Mouse (Mus musculus) forebrain, embryonic 16.5 days (tissue): ENCODE results near the gene E130311K13Rik. TPM values are rescaled to one million over a fixed set of nuclear protein-coding genes. Genes with fewer than 3 reads are reported as not detected.

ENCODE experiments used
- ATAC-seq: fragments of 200-750 bp; cut with Nextera tagmentation; 2 replicates; pipeline ENCODE4 v1.8.0; 2017; ENCODE audit warnings: mild to moderate bottlenecking, moderate library complexity
- H3K27ac ChIP-seq: fragments of 300-500 bp; sonication (generic); 2 replicates; pipeline ENCODE4 v1.5.1; 2014; ENCODE audit warnings: low read length, control low read depth
- H3K27me3 ChIP-seq: fragments of 300-500 bp; sonication (generic); replicated peaks from 2 replicates; pipeline ENCODE4 v1.6.1; 2014; ENCODE audit warnings: low read length; ENCODE audit not compliant: control insufficient read depth, insufficient read depth
- H3K36me3 ChIP-seq: fragments of 300-500 bp; sonication (generic); 2 replicates; pipeline ENCODE4 v1.6.1; 2014; ENCODE audit not compliant: control insufficient read depth, insufficient read depth
- H3K4me1 ChIP-seq: fragments of 300-500 bp; sonication (generic); replicated peaks from 2 replicates; pipeline ENCODE4 v1.6.1; 2014; ENCODE audit warnings: low read length; ENCODE audit not compliant: control insufficient read depth, insufficient read depth
- H3K4me2 ChIP-seq: fragments of 300-500 bp; sonication (generic); 2 replicates; pipeline ENCODE4 v1.6.1; 2014; ENCODE audit warnings: mild to moderate bottlenecking, low read length, control low read depth
- H3K4me3 ChIP-seq: fragments of 300-500 bp; sonication (generic); replicated peaks from 2 replicates; pipeline ENCODE4 v1.5.1; 2014; ENCODE audit warnings: mild to moderate bottlenecking, low read length, control low read depth
- H3K9ac ChIP-seq: fragments of 300-500 bp; sonication (generic); replicated peaks from 2 replicates; pipeline ENCODE4 v1.6.1; 2014; ENCODE audit warnings: low read depth, low read length, control low read depth
- H3K9me3 ChIP-seq: fragments of 300-500 bp; sonication (generic); 2 replicates; pipeline ENCODE4 v1.6.1; 2016; ENCODE audit warnings: low read length; ENCODE audit not compliant: control insufficient read depth
- WGBS: fragments of 180-500 bp; shearing (Covaris S2); extraction: QIAGEN DNeasy Blood & Tissue Kit; methylation state at CpG from one replicate; pipeline ENCODE4 v1.1.7; 2014; 5-methylcytosine and 5-hydroxymethylcytosine counted together
- polyA plus RNA-seq: library from polyadenylated mRNA; unstranded; fragments of >200 nt; fragmentation: Nextera tagmentation; extraction: Ambion mirVana; gene quantifications from 2 replicates; pipeline ENCODE4 v1.2.1, GENCODE M21; 2015

Gene E130311K13Rik
- polyA plus RNA-seq, 1 experiment from 2014 or later: 7.5 TPM

DNA sequence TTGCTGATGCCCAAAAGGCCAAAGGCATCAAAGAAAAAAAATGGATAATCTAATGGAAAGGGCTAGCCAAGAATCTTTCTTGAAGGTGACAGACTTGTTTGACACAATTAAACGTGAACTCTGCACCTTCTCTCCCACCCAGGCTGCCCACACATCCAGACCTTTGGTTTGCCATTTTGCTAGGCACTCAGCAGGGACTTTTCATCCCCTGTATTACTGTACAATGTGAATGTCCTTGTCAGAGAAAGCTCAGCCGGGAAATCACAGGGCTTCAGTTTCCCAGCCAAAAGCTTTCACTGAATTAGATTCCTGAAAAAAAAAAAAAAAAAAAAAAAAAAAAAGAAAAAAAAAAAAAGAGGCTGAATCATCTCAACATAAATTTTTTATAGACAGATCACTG is 64.2 kb downstream of the E130311K13Rik start:
- no peak overlapping the region for H3K27ac ChIP-seq
- 20% methylated on average over 2 of the region's 2 CpGs for WGBS
- H3K9me3 ChIP-seq: no peaks in the 10 kb centered on the region
- peak; percentile 41 for ATAC-seq
- no peaks in the 10 kb centered on the region for H3K27me3 ChIP-seq
- H3K4me1 ChIP-seq: peaks cover 12% of the 10 kb centered on the region; the same call in 1 of the 2 replicates
- no peaks in the 10 kb centered on the region for H3K36me3 ChIP-seq
- no peak overlapping the region for H3K9ac ChIP-seq
- H3K4me2 ChIP-seq: no peak overlapping the region
- H3K4me3 ChIP-seq: no peak overlapping the region

Other genes with a start within 250 kb of the E130311K13Rik start
- 5.6 and 6.1 TPM in 2 replicates for gene Plch1, start 30.0 kb downstream of the E130311K13Rik start, polyA plus RNA-seq
- 19.3 and 20.5 TPM in 2 replicates for gene Slc33a1, start 35.3 kb upstream of the E130311K13Rik start, polyA plus RNA-seq
- gene Gmps, start 46.6 kb upstream of the E130311K13Rik start, polyA plus RNA-seq: 51.1 and 51.2 TPM in 2 replicates
- 0.24 and 0.29 TPM in 2 replicates for gene Vmn2r1, start 152.1 kb upstream of the E130311K13Rik start, polyA plus RNA-seq
- not detected in 2 replicates for gene Vmn2r2, start 212.5 kb upstream of the E130311K13Rik start, polyA plus RNA-seq